Mouse (Mus musculus) ES-CJ7 (cell line): Measurements from ENCODE around the gene Hs6st2.

Experiments used
- DNase-seq: peaks from one replicate; pipeline ENCODE4 v3.0.0; 2011; ENCODE audit warnings: low read depth, low spot score

Hs6st2 gene

DNA sequence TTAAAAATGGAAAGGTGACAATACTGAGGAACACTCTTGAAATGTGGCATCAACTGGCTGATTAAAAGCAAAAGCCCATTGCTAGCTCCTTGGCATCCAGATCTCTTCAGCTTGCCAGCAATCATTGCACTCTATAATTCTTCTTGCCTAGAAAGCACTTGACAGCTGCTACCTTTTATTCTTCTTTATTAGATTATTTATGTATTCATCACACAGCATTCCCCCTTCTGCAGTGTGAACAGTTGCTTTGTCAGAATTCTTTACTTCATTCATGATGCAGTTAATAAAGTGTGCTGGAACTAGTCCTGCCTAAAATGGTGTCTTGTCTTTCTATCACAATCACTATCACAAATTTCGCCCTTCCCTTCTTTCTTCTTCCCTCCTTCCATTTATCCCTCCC is 332.0 kb downstream of the Hs6st2 start:
- DNase-seq: no peak

DNA sequence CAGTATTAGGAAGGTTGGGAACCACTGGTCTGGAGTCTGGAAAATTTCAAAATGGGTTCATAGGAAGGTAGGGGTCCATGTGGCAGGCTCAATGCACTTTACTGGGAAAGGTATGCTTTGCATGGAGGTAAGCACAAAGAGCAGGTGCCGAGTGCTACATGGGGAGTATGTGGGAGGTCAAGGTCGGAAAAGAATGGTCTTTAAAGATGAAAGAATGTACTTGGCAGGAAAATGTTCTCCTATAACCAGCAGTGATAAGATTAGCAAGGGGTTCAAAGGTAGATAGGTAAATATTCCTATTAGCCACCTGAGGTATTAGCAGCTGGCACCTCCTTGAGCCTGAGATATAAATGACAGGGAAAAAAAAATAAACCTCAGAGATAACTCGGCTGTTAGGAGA is 338.1 kb downstream of the Hs6st2 start:
- DNase-seq: no peak
